Mouse (Mus musculus) CH12.LX (cell line): ENCODE data around the gene Cetn2.

ENCODE experiments used
- CTCF ChIP-seq, 2 experiments: IDR thresholded peaks in 1 of 2; conservative IDR thresholded peaks in 1 of 2; 2 replicates each; pipeline ENCODE4 v1.5.1; 2011 to 2012; ENCODE audit warnings: low read depth in 2 of 2, low read length in 2 of 2, improper control_type of control experiment in 1 of 2, inconsistent platforms in 1 of 2, mild to moderate bottlenecking in 1 of 2, moderate library complexity in 1 of 2
- JUND ChIP-seq: conservative IDR thresholded peaks from 2 replicates; pipeline ENCODE4 v1.6.1; 2011; ENCODE audit warnings: low read depth, low read length, improper control_type of control experiment
- MAX ChIP-seq: IDR thresholded peaks from 2 replicates; pipeline ENCODE4 v1.6.1; 2011; ENCODE audit warnings: low read length, improper control_type of control experiment
- MXI1 ChIP-seq: IDR thresholded peaks from 2 replicates; pipeline ENCODE4 v1.6.1; 2011; ENCODE audit warnings: mild to moderate bottlenecking, low read depth, low read length, improper control_type of control experiment
- NELFE ChIP-seq: IDR thresholded peaks from 2 replicates; pipeline ENCODE4 v1.6.1; 2011; ENCODE audit warnings: low read depth, low read length, improper control_type of control experiment
- NRF1 ChIP-seq: IDR thresholded peaks from 2 replicates; pipeline ENCODE4 v1.6.1; 2014; ENCODE audit warnings: low read depth, mild to moderate bottlenecking, inconsistent platforms, low read length, improper control_type of control experiment, moderate library complexity
- POLR2A ChIP-seq: IDR thresholded peaks from 2 replicates; pipeline ENCODE4 v1.6.1; 2011; ENCODE audit warnings: low read depth, mild to moderate bottlenecking, improper control_type of control experiment, low read length
- RAD21 ChIP-seq: IDR thresholded peaks from 2 replicates; pipeline ENCODE4 v1.6.1; 2011; ENCODE audit warnings: low read depth, mild to moderate bottlenecking, low read length, improper control_type of control experiment, moderate library complexity
- RCOR1 ChIP-seq: conservative IDR thresholded peaks from 2 replicates; pipeline ENCODE4 v1.6.1; 2012; ENCODE audit warnings: low read depth, mild to moderate bottlenecking, inconsistent platforms, low read length, improper control_type of control experiment
- SIN3A ChIP-seq: IDR thresholded peaks from 2 replicates; pipeline ENCODE4 v1.6.1; 2012; ENCODE audit warnings: low read length, improper control_type of control experiment, inconsistent platforms
- ZC3H11A ChIP-seq: IDR thresholded peaks from 2 replicates; pipeline ENCODE4 v1.6.1; 2012; ENCODE audit warnings: low read depth, mild to moderate bottlenecking, inconsistent platforms, low read length, improper control_type of control experiment

DNA sequence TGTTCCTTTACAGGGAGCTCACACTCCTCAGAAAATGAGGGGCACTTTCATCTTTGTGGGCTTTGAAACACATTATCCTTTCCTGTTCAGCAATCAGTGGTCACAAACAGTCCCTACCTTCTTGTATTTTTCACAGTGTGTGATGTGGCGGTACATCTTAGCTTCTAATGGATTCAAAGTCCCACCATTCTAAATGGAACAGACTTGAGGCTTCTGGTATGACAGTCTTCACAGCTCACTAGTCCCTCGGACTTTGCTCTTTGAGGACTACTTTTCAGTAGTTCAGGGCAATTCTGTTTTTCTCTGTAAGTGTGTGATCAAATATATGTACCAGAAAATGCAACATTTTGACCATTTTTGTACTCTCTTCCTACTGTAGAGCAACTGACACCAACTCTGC is 3.2 kb upstream of the Cetn2 start:
- no peak for TF ChIP-seq POLR2A
- no peak for TF ChIP-seq RCOR1
- no peak for TF ChIP-seq MXI1
- TF ChIP-seq JUND, result no peak
- TF ChIP-seq MAX, result no peak
- no peak for TF ChIP-seq SIN3A
- TF ChIP-seq NELFE, result no peak
- no peak for TF ChIP-seq ZC3H11A
- no peak for TF ChIP-seq CTCF (conservative IDR thresholded peaks at IDR 0.05 in 1 of 2, IDR thresholded peaks at IDR 0.05 in 1 of 2; ENCODE audit: low read depth in 2 of 2, low read length in 2 of 2)
- no peak for TF ChIP-seq NRF1
- no peak for TF ChIP-seq RAD21
